Comparison of ENCODE assay signal across 8 mouse cellular contexts in genomic region chr7:4526341-4527301, GRCm38 (mm10). TPM values are rescaled to one million over a fixed set of nuclear protein-coding genes. Genes with fewer than 3 reads are reported as not detected.
DNase-seq lines count a peak whose midpoint lies in the region; ATAC-seq and TF ChIP-seq lines count a peak whose summit lies in the region.

No protein-coding gene starts in this region.

- peak overlapping the region; percentile 62 for H3K9ac ChIP-seq in heart, embryonic 16.5 days (ENCODE audit: low read length)
- H3K9ac ChIP-seq in neural tube, embryonic 15.5 days (replicated peaks): peak overlapping the region; percentile 31

- H3K4me2 ChIP-seq in heart, embryonic 16.5 days (ENCODE audit: low read depth, low read length): peak overlapping the region; percentile 69
- H3K4me2 ChIP-seq in neural tube, embryonic 15.5 days: peak overlapping the region; percentile 57

- TF ChIP-seq CTCF in E14TG2a.4 (conservative IDR thresholded peaks at IDR 0.05; ENCODE audit: low read length): peak; percentile 61
- TF ChIP-seq CTCF in lung, adult 2 months (IDR thresholded peaks at IDR 0.05; ENCODE audit: insufficient read depth, low read length): peak; percentile 65
- TF ChIP-seq CTCF in thymus, adult 2 months (IDR thresholded peaks at IDR 0.05; ENCODE audit: borderline replicate concordance, control insufficient read depth, extremely low read depth, insufficient read depth, low read length, poor library complexity): peak; percentile 83; the same call in 1 of the 2 replicates

- peaks cover 4% of the 10 kb centered on the region for H3K36me3 ChIP-seq in E14TG2a.4 (ENCODE audit: insufficient read depth, low read length)
- H3K36me3 ChIP-seq in forebrain, embryonic 10.5 days (replicated peaks): no peaks in the 10 kb centered on the region
- no peaks in the 10 kb centered on the region for H3K36me3 ChIP-seq in heart, embryonic 16.5 days (ENCODE audit: control insufficient read depth, insufficient read depth)
- H3K36me3 ChIP-seq in neural tube, embryonic 15.5 days: no peaks in the 10 kb centered on the region
- no peaks in the 10 kb centered on the region for H3K36me3 ChIP-seq in thymus, adult 2 months (ENCODE audit: control insufficient read depth, insufficient read depth, low read length)

- 0 out of 2 replicates have a peak, but pooled peaks cover 3% of the 10 kb centered on the region for H3K9me3 ChIP-seq in E14TG2a.4 (ENCODE audit: low read length)
- H3K9me3 ChIP-seq in forebrain, embryonic 10.5 days: no peaks in the 10 kb centered on the region
- no peaks in the 10 kb centered on the region for H3K9me3 ChIP-seq in heart, embryonic 16.5 days (replicated peaks; ENCODE audit: control insufficient read depth, low read length)
- no peaks in the 10 kb centered on the region for H3K9me3 ChIP-seq in neural tube, embryonic 15.5 days (replicated peaks)

- 23% methylated on average over 40 of the region's 40 CpGs for WGBS in forebrain, embryonic 10.5 days
- 20% methylated on average over 40 of the region's 40 CpGs for WGBS in heart, embryonic 16.5 days
- WGBS in lung, adult 2 months: 23% methylated on average over 40 of the region's 40 CpGs
- 26% methylated on average over 40 of the region's 40 CpGs for WGBS in neural tube, embryonic 15.5 days
- WGBS in thymus, adult 2 months: 24% methylated on average over 40 of the region's 40 CpGs

- peaks cover 12% of the 10 kb centered on the region for H3K27me3 ChIP-seq in E14TG2a.4 (ENCODE audit: insufficient read depth, low read length)
- H3K27me3 ChIP-seq in forebrain, embryonic 10.5 days (ENCODE audit: poor library complexity, severe bottlenecking): peaks cover 55% of the 10 kb centered on the region
- H3K27me3 ChIP-seq in heart, embryonic 16.5 days (ENCODE audit: control insufficient read depth, insufficient read depth, low read length): peaks cover 3% of the 10 kb centered on the region; the same call in 1 of the 2 replicates
- peaks cover 5% of the 10 kb centered on the region for H3K27me3 ChIP-seq in neural tube, embryonic 15.5 days (replicated peaks)
- peaks cover under 1% of the 10 kb centered on the region for H3K27me3 ChIP-seq in thymus, adult 2 months (ENCODE audit: control insufficient read depth, insufficient read depth, low read length)

- H3K4me3 ChIP-seq in E14TG2a.4 (replicated peaks; ENCODE audit: low read length): peak overlapping the region; percentile 73
- peak overlapping the region; percentile 46 for H3K4me3 ChIP-seq in forebrain, embryonic 10.5 days
- peak overlapping the region; percentile 45 for H3K4me3 ChIP-seq in heart, embryonic 16.5 days (ENCODE audit: low read length)
- H3K4me3 ChIP-seq in lung, adult 2 months (replicated peaks; ENCODE audit: extremely low read depth, low read depth, low read length): peak overlapping the region; percentile 50
- peak overlapping the region; percentile 30 for H3K4me3 ChIP-seq in neural tube, embryonic 15.5 days (replicated peaks)
- peak overlapping the region; percentile 49 for H3K4me3 ChIP-seq in thymus, adult 2 months (ENCODE audit: control insufficient read depth, insufficient read depth, low read length)

- H3K27ac ChIP-seq in forebrain, embryonic 10.5 days: peak overlapping the region; percentile 82
- peak overlapping the region; percentile 40; the same call in 1 of the 2 replicates for H3K27ac ChIP-seq in heart, embryonic 16.5 days (ENCODE audit: low read length)
- H3K27ac ChIP-seq in neural tube, embryonic 15.5 days (replicated peaks): peak overlapping the region; percentile 34; the same call in 1 of the 2 replicates
- no peak overlapping the region for H3K27ac ChIP-seq in thymus, adult 2 months (ENCODE audit: control insufficient read depth, insufficient read depth, low read length)

- TF ChIP-seq POLR2A in lung, adult 2 months (IDR thresholded peaks at IDR 0.05; ENCODE audit: borderline replicate concordance, extremely low read depth, low read depth, low read length): no peak
- no peak for TF ChIP-seq POLR2A in thymus, adult 2 months (IDR thresholded peaks at IDR 0.05; ENCODE audit: control insufficient read depth, extremely low read depth, insufficient read depth, low read length, poor library complexity)

- H3K4me1 ChIP-seq in E14TG2a.4 (replicated peaks; ENCODE audit: low read depth, low read length): peaks cover 72% of the 10 kb centered on the region
- H3K4me1 ChIP-seq in forebrain, embryonic 10.5 days: peaks cover 26% of the 10 kb centered on the region
- H3K4me1 ChIP-seq in heart, embryonic 16.5 days (ENCODE audit: control insufficient read depth, insufficient read depth, low read length): peaks cover 17% of the 10 kb centered on the region
- H3K4me1 ChIP-seq in lung, adult 2 months (ENCODE audit: control insufficient read depth, insufficient read depth, low read length): no peaks in the 10 kb centered on the region
- H3K4me1 ChIP-seq in neural tube, embryonic 15.5 days: peaks cover 17% of the 10 kb centered on the region
- H3K4me1 ChIP-seq in thymus, adult 2 months (replicated peaks; ENCODE audit: control insufficient read depth, insufficient read depth, low read length): peaks cover 4% of the 10 kb centered on the region

- peak; percentile 82 for DNase-seq in c-Kit-positive CD71-positive TER-119-negative erythroid progenitor cells, embryonic 14.5 days (ENCODE audit: low read depth)
- peak; percentile 90 for DNase-seq in forebrain, embryonic 10.5 days (ENCODE audit: extremely low spot score, low spot score)
- peak; percentile 73 to 80 for DNase-seq in kidney, postnatal 25 days
- peak; percentile 52 for DNase-seq in lung, adult 2 months
- DNase-seq in thymus, adult 2 months: peak; percentile 79

- peak; percentile 59 for ATAC-seq in heart, embryonic 16.5 days (replicated peaks; ENCODE audit: extremely low read depth, insufficient read depth, low FRiP score)
- ATAC-seq in neural tube, embryonic 15.5 days (ENCODE audit: low FRiP score): peak; percentile 95

RNA-seq across cellular contexts. Expression of gene Tnni3, which starts 2.6 kb away (rescaled TPM):
- polyA plus RNA-seq in forebrain, embryonic 10.5 days (2016; fragmentation: Nextera tagmentation; extraction: Ambion mirVana): 1.8 and 1.9 TPM in 2 replicates
- polyA plus RNA-seq in heart, embryonic 16.5 days (2015; fragmentation: Nextera tagmentation; extraction: Ambion mirVana): 3,783 and 3,984 TPM in 2 replicates
- polyA plus RNA-seq in lung, adult 2 months (2012; rRNA removed): 428 and 438 TPM in 2 replicates
- 1.8 and 2.4 TPM in 2 replicates for polyA plus RNA-seq in neural tube, embryonic 15.5 days (2015; fragmentation: Nextera tagmentation; extraction: Ambion mirVana)
- 79.0 and 1,187 TPM in 2 replicates for polyA plus RNA-seq in thymus, adult 2 months (2012; rRNA removed)

RNA-seq across cellular contexts. Expression of gene Dnaaf3, which starts 5.6 kb away (rescaled TPM):
- polyA plus RNA-seq in forebrain, embryonic 10.5 days (2016; fragmentation: Nextera tagmentation; extraction: Ambion mirVana): 2.7 and 3.2 TPM in 2 replicates
- polyA plus RNA-seq in heart, embryonic 16.5 days (2015; fragmentation: Nextera tagmentation; extraction: Ambion mirVana): 1.1 and 1.3 TPM in 2 replicates
- 16.1 and 17.8 TPM in 2 replicates for polyA plus RNA-seq in lung, adult 2 months (2012; rRNA removed)
- polyA plus RNA-seq in neural tube, embryonic 15.5 days (2015; fragmentation: Nextera tagmentation; extraction: Ambion mirVana): 1.8 and 2.1 TPM in 2 replicates
- 8.3 and 9.8 TPM in 2 replicates for polyA plus RNA-seq in thymus, adult 2 months (2012; rRNA removed)

RNA-seq across cellular contexts. Expression of gene Tnnt1, which starts 10.4 kb away (rescaled TPM):
- 4.3 and 4.5 TPM in 2 replicates for polyA plus RNA-seq in forebrain, embryonic 10.5 days (2016; fragmentation: Nextera tagmentation; extraction: Ambion mirVana)
- 170 and 190 TPM in 2 replicates for polyA plus RNA-seq in heart, embryonic 16.5 days (2015; fragmentation: Nextera tagmentation; extraction: Ambion mirVana)
- polyA plus RNA-seq in lung, adult 2 months (2012; rRNA removed): 0.81 and 0.89 TPM in 2 replicates
- 22.8 and 29.5 TPM in 2 replicates for polyA plus RNA-seq in neural tube, embryonic 15.5 days (2015; fragmentation: Nextera tagmentation; extraction: Ambion mirVana)
- 1.8 TPM in 2 replicates for polyA plus RNA-seq in thymus, adult 2 months (2012; rRNA removed)

RNA-seq across cellular contexts. Expression of gene Syt5, which starts 20.7 kb away (rescaled TPM):
- 4.9 and 6.7 TPM in 2 replicates for polyA plus RNA-seq in forebrain, embryonic 10.5 days (2016; fragmentation: Nextera tagmentation; extraction: Ambion mirVana)
- 1.9 and 3.4 TPM in 2 replicates for polyA plus RNA-seq in heart, embryonic 16.5 days (2015; fragmentation: Nextera tagmentation; extraction: Ambion mirVana)
- polyA plus RNA-seq in lung, adult 2 months (2012; rRNA removed): 12.6 and 13.8 TPM in 2 replicates
- polyA plus RNA-seq in neural tube, embryonic 15.5 days (2015; fragmentation: Nextera tagmentation; extraction: Ambion mirVana): 77.0 and 94.1 TPM in 2 replicates
- 0.39 and 0.54 TPM in 2 replicates for polyA plus RNA-seq in thymus, adult 2 months (2012; rRNA removed)

RNA-seq across cellular contexts. Expression of gene Ppp1r12c, which starts 25.1 kb away (rescaled TPM):
- 34.2 and 34.8 TPM in 2 replicates for polyA plus RNA-seq in forebrain, embryonic 10.5 days (2016; fragmentation: Nextera tagmentation; extraction: Ambion mirVana)
- 28.6 and 39.8 TPM in 2 replicates for polyA plus RNA-seq in heart, embryonic 16.5 days (2015; fragmentation: Nextera tagmentation; extraction: Ambion mirVana)
- 92.3 and 108 TPM in 2 replicates for polyA plus RNA-seq in lung, adult 2 months (2012; rRNA removed)
- polyA plus RNA-seq in neural tube, embryonic 15.5 days (2015; fragmentation: Nextera tagmentation; extraction: Ambion mirVana): 38.8 and 44.6 TPM in 2 replicates
- polyA plus RNA-seq in thymus, adult 2 months (2012; rRNA removed): 136 and 162 TPM in 2 replicates

Comparison
In these comparisons a context has a peak if more than half of its experiments do, and no peak if none do; other contexts are left out.
1. RNA of gene Tnni3, which starts 2.6 kb away (polyA plus RNA-seq): 3,783 to 3,984 TPM in heart, embryonic 16.5 days, 79.0 to 1,187 TPM in thymus, adult 2 months and 428 to 438 TPM in lung, adult 2 months; 1.8 to 1.9 TPM in forebrain, embryonic 10.5 days and 1.8 to 2.4 TPM in neural tube, embryonic 15.5 days; every median in the first group is over 10 times any median in the second.
2. Peak in every context shown above with its lines, with median percentiles within 50 percentile points of each other: H3K4me3 ChIP-seq, CTCF ChIP-seq and DNase-seq.